In the genomic region with DNA sequence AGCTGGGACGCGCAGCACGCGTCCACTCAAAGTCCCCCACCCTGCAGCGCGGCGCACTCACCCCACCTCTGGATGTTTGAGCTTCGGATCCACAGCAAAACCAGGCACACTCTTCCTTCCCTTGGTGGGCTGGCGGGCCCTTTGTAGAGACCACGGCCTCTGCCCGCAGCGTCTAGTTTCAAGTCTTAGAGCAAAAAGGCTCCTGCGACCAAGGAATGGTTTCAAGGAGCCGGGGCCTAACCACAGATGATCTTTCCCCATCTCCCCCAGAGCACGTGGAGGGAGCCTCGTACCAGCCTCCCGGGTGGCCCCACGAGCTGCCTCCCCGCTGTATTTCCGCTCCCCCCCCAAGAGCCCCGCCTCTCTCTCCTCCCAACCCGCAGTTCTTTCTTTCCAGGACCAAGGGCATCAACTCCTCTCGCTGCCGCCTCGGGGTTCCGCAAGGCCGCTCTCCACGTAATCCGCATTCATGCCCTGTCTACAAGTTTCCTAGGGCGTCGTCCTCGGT, we compare ENCODE assay signal across 14 mouse cellular contexts. TPM values are rescaled to one million over a fixed set of nuclear protein-coding genes. Genes with fewer than 3 reads are reported as not detected.
DNase-seq lines count a peak whose midpoint lies in the region; ATAC-seq and TF ChIP-seq lines count a peak whose summit lies in the region.
"Had no signal": no experiment of that assay in that cellular context is flagged by ENCODE, and none has a peak within 500 bp of the region (broad histone marks: within the 10 kb centered on the region; RNA-seq: fewer than 3 reads in every experiment).

No protein-coding gene starts in this region.

- peaks cover 85% of the 10 kb centered on the region for H3K27me3 ChIP-seq in heart, embryonic 12.5 days (replicated peaks)
- H3K27me3 ChIP-seq in ES-Bruce4 (ENCODE audit: control insufficient read depth, insufficient read depth, low read length, poor library complexity, severe bottlenecking): peaks cover 37% of the 10 kb centered on the region
- H3K27me3 ChIP-seq in embryonic facial prominence, embryonic 11.5 days (ENCODE audit: control insufficient read depth, insufficient read depth, low read length): peaks cover 75% of the 10 kb centered on the region
- peaks cover 97% of the 10 kb centered on the region for H3K27me3 ChIP-seq in liver, embryonic 11.5 days (replicated peaks; ENCODE audit: control insufficient read depth, insufficient read depth, low read length)

- no peak for TF ChIP-seq POLR2A in ES-Bruce4 (IDR thresholded peaks at IDR 0.05; ENCODE audit: insufficient read depth, low read length)

- under 1% methylated on average over 32 of the region's 32 CpGs for WGBS in heart, embryonic 12.5 days
- WGBS in embryonic facial prominence, embryonic 11.5 days: under 1% methylated on average over 32 of the region's 32 CpGs
- under 1% methylated on average over 32 of the region's 32 CpGs for WGBS in liver, embryonic 11.5 days

- no peak for ATAC-seq in heart, embryonic 12.5 days (ENCODE audit: insufficient number of reproducible peaks, low FRiP score)
- ATAC-seq in embryonic facial prominence, embryonic 11.5 days (replicated peaks; ENCODE audit: insufficient number of reproducible peaks, low FRiP score, low TSS enrichment, low read depth): no peak
- ATAC-seq in liver, embryonic 11.5 days (replicated peaks; ENCODE audit: low FRiP score): no peak

- H3K4me2 ChIP-seq in heart, embryonic 12.5 days: peak overlapping the region; percentile 30
- no peak overlapping the region for H3K4me2 ChIP-seq in embryonic facial prominence, embryonic 11.5 days (ENCODE audit: low read depth, low read length)
- no peak overlapping the region; the same call in 1 of the 2 replicates for H3K4me2 ChIP-seq in liver, embryonic 11.5 days
- H3K4me2 ChIP-seq: limb, embryonic 13.5 days had no signal

- H3K9ac ChIP-seq in heart, embryonic 12.5 days: no peak overlapping the region
- no peak overlapping the region for H3K9ac ChIP-seq in ES-Bruce4 (ENCODE audit: low read depth, poor library complexity, severe bottlenecking)
- H3K9ac ChIP-seq in embryonic facial prominence, embryonic 11.5 days (replicated peaks; ENCODE audit: low read length): no peak overlapping the region
- no peak overlapping the region for H3K9ac ChIP-seq in liver, embryonic 11.5 days (ENCODE audit: low read depth, low read length)
- H3K9ac ChIP-seq: limb, embryonic 13.5 days had no signal

- H3K4me1 ChIP-seq in heart, embryonic 12.5 days (replicated peaks): peaks cover 30% of the 10 kb centered on the region
- peaks cover 2% of the 10 kb centered on the region for H3K4me1 ChIP-seq in ES-Bruce4 (ENCODE audit: control insufficient read depth, insufficient read depth, low read length)
- no peaks in the 10 kb centered on the region for H3K4me1 ChIP-seq in embryonic facial prominence, embryonic 11.5 days (ENCODE audit: control insufficient read depth, insufficient read depth, low read length)
- H3K4me1 ChIP-seq in liver, embryonic 11.5 days (replicated peaks; ENCODE audit: control insufficient read depth, insufficient read depth, low read length): no peaks in the 10 kb centered on the region; the same call in 1 of the 2 replicates

- H3K27ac ChIP-seq in heart, embryonic 12.5 days (ENCODE audit: poor library complexity, severe bottlenecking): no peak overlapping the region
- H3K27ac ChIP-seq in ES-Bruce4 (ENCODE audit: insufficient read depth, low read length): no peak overlapping the region
- H3K27ac ChIP-seq in embryonic facial prominence, embryonic 11.5 days (replicated peaks; ENCODE audit: low read depth, low read length): no peak overlapping the region
- no peak overlapping the region for H3K27ac ChIP-seq in liver, embryonic 11.5 days (ENCODE audit: low read depth, low read length)
- H3K27ac ChIP-seq: kidney, postnatal 0 days; limb, embryonic 13.5 days had no signal

- H3K4me3 ChIP-seq in heart, embryonic 12.5 days: peak overlapping the region; percentile 10
- H3K4me3 ChIP-seq in ES-Bruce4 (ENCODE audit: low read depth, low read length): peak overlapping the region; percentile 2; the same call in 1 of the 2 replicates
- H3K4me3 ChIP-seq in embryonic facial prominence, embryonic 11.5 days (ENCODE audit: low read depth, low read length): no peak overlapping the region
- peak overlapping the region; percentile 16; the same call in 1 of the 2 replicates for H3K4me3 ChIP-seq in liver, embryonic 11.5 days (ENCODE audit: low read depth, low read length)

- H3K9me3 ChIP-seq in heart, embryonic 12.5 days (replicated peaks): no peaks in the 10 kb centered on the region
- no peaks in the 10 kb centered on the region for H3K9me3 ChIP-seq in ES-Bruce4 (replicated peaks; ENCODE audit: control insufficient read depth, insufficient read depth, low read length, poor library complexity, severe bottlenecking)
- no peaks in the 10 kb centered on the region for H3K9me3 ChIP-seq in embryonic facial prominence, embryonic 11.5 days (replicated peaks; ENCODE audit: control insufficient read depth, low read length)
- no peaks in the 10 kb centered on the region for H3K9me3 ChIP-seq in liver, embryonic 11.5 days (ENCODE audit: control insufficient read depth, low read length)
- H3K9me3 ChIP-seq: limb, embryonic 13.5 days had no signal

- no peak for TF ChIP-seq CTCF in ES-Bruce4 (IDR thresholded peaks at IDR 0.05; ENCODE audit: low read depth, low read length)

- no peaks in the 10 kb centered on the region for H3K36me3 ChIP-seq in heart, embryonic 12.5 days
- H3K36me3 ChIP-seq in ES-Bruce4 (ENCODE audit: control insufficient read depth, insufficient read depth, low read length, poor library complexity, severe bottlenecking): no peaks in the 10 kb centered on the region
- H3K36me3 ChIP-seq in embryonic facial prominence, embryonic 11.5 days (replicated peaks; ENCODE audit: control insufficient read depth, insufficient read depth, low read depth, low read length): no peaks in the 10 kb centered on the region
- H3K36me3 ChIP-seq in liver, embryonic 11.5 days (ENCODE audit: control insufficient read depth, insufficient read depth, low read length): no peaks in the 10 kb centered on the region
- H3K36me3 ChIP-seq: G1E; limb, embryonic 13.5 days had no signal

- intact Hi-C loops in heart, postnatal 25 days (cut with DNase I): loop anchor here (5.0 kb wide), 1 partner anchor 38 kb away; no protein-coding TSS in a partner anchor

- no peak for TF ChIP-seq EP300 in ES-Bruce4 (IDR thresholded peaks at IDR 0.05; ENCODE audit: insufficient read depth, low read depth, low read length)

- DNase-seq in heart, postnatal 25 days (ENCODE audit: low spot score): no peak
- peak; percentile 36 for DNase-seq in embryonic facial prominence, embryonic 11.5 days (ENCODE audit: low spot score)
- DNase-seq in liver, embryonic 11.5 days (ENCODE audit: low spot score): peak; percentile 35
- DNase-seq in layer of hippocampus, adult 11-12 months (ENCODE audit: low spot score): no peak
- DNase-seq in ovary, postnatal 14 days (ENCODE audit: low spot score): no peak
- DNase-seq in layer of hippocampus, adult 8-10 months (ENCODE audit: low spot score in 2 of 2): no peak
- DNase-seq: adrenal gland, postnatal 25 days; gastrocnemius, postnatal 36 days; thymus, postnatal 14 days had no signal

RNA-seq across cellular contexts. Expression of gene Nkx2-3, which starts 1.7 kb away (rescaled TPM):
- polyA plus RNA-seq in heart, embryonic 12.5 days (2016; fragmentation: Nextera tagmentation; extraction: Ambion mirVana): not detected in 2 replicates
- not detected for total RNA-seq in heart, postnatal 25 days (2021)
- polyA plus RNA-seq in ES-Bruce4 (2011; ENCODE audit: insufficient read depth, insufficient read length, low read depth, missing spikeins): not detected in 2 replicates
- 2.0 and 2.7 TPM in 2 replicates for polyA plus RNA-seq in embryonic facial prominence, embryonic 11.5 days (2014; fragmentation: Nextera tagmentation; extraction: Ambion mirVana)
- 1.2 and 2.3 TPM in 2 replicates for polyA plus RNA-seq in liver, embryonic 11.5 days (2014; fragmentation: Nextera tagmentation; extraction: Ambion mirVana)
- total RNA-seq in layer of hippocampus, adult 8-10 months (2022): not detected
- total RNA-seq: adrenal gland, postnatal 25 days; gastrocnemius, postnatal 36 days had no signal
- polyA plus RNA-seq: G1E; kidney, postnatal 0 days; limb, embryonic 13.5 days had no signal

Comparison
In these comparisons a context has a peak if more than half of its experiments do, and no peak if none do; other contexts are left out.
1. DNase-seq: peak in embryonic facial prominence, embryonic 11.5 days (single experiment) and liver, embryonic 11.5 days (single experiment); none in heart, postnatal 25 days (single experiment), layer of hippocampus, adult 11-12 months (single experiment), ovary, postnatal 14 days (single experiment) and layer of hippocampus, adult 8-10 months (0 of 2).